ENCODE assay signal across 8 mouse cellular contexts in genomic region chr12:80462942-80463651, GRCm38 (mm10). TPM values are rescaled to one million over a fixed set of nuclear protein-coding genes. Genes with fewer than 3 reads are reported as not detected.
DNase-seq lines count a peak whose midpoint lies in the region; ATAC-seq and TF ChIP-seq lines count a peak whose summit lies in the region.

Gene Exd2 (plus strand): TSS chr12:80463095.

- H3K36me3 ChIP-seq in embryonic facial prominence, embryonic 13.5 days: no peaks in the 10 kb centered on the region
- H3K36me3 ChIP-seq in kidney, adult 2 months (ENCODE audit: control insufficient read depth, insufficient read depth, low read length): no peaks in the 10 kb centered on the region
- H3K36me3 ChIP-seq in limb, embryonic 12.5 days: no peaks in the 10 kb centered on the region
- no peaks in the 10 kb centered on the region for H3K36me3 ChIP-seq in midbrain, embryonic 15.5 days (replicated peaks)
- no peaks in the 10 kb centered on the region for H3K36me3 ChIP-seq in spleen, adult 2 months (ENCODE audit: control insufficient read depth, insufficient read depth, low read length)

- peak within 1 kb of the TSS; percentile 70 for H3K4me2 ChIP-seq in embryonic facial prominence, embryonic 13.5 days
- H3K4me2 ChIP-seq in limb, embryonic 12.5 days: peak within 1 kb of the TSS; percentile 75
- H3K4me2 ChIP-seq in midbrain, embryonic 15.5 days: peak within 1 kb of the TSS; percentile 72

- H3K9ac ChIP-seq in embryonic facial prominence, embryonic 13.5 days: peak within 1 kb of the TSS; percentile 78
- H3K9ac ChIP-seq in limb, embryonic 12.5 days (replicated peaks): peak within 1 kb of the TSS; percentile 76
- H3K9ac ChIP-seq in midbrain, embryonic 15.5 days: peak within 1 kb of the TSS; percentile 72

- WGBS in embryonic facial prominence, embryonic 13.5 days: under 1% methylated on average over 45 of the region's 45 CpGs
- under 1% methylated on average over 43 of the region's 45 CpGs for WGBS in kidney, adult 2 months
- WGBS in limb, embryonic 12.5 days: under 1% methylated on average over 45 of the region's 45 CpGs
- under 1% methylated on average over 43 of the region's 45 CpGs for WGBS in midbrain, embryonic 15.5 days
- WGBS in spleen, adult 2 months: under 1% methylated on average over 45 of the region's 45 CpGs

- H3K27me3 ChIP-seq in embryonic facial prominence, embryonic 13.5 days: no peaks in the 10 kb centered on the region
- no peaks in the 10 kb centered on the region for H3K27me3 ChIP-seq in kidney, adult 2 months (replicated peaks; ENCODE audit: control insufficient read depth, insufficient read depth, low read length)
- H3K27me3 ChIP-seq in limb, embryonic 12.5 days: no peaks in the 10 kb centered on the region
- no peaks in the 10 kb centered on the region for H3K27me3 ChIP-seq in midbrain, embryonic 15.5 days (replicated peaks)
- H3K27me3 ChIP-seq in spleen, adult 2 months (ENCODE audit: control insufficient read depth, insufficient read depth, low read length): no peaks in the 10 kb centered on the region

- H3K4me3 ChIP-seq in embryonic facial prominence, embryonic 13.5 days: peak within 1 kb of the TSS; percentile 83
- peak within 1 kb of the TSS; percentile 69 for H3K4me3 ChIP-seq in kidney, adult 2 months (ENCODE audit: insufficient read depth, low read depth, low read length)
- peak within 1 kb of the TSS; percentile 82 for H3K4me3 ChIP-seq in limb, embryonic 12.5 days (replicated peaks)
- H3K4me3 ChIP-seq in midbrain, embryonic 15.5 days: peak within 1 kb of the TSS; percentile 83
- H3K4me3 ChIP-seq in spleen, adult 2 months (ENCODE audit: extremely low read depth, insufficient read depth, insufficient read length): peak within 1 kb of the TSS; percentile 91

- no peaks in the 10 kb centered on the region for H3K9me3 ChIP-seq in embryonic facial prominence, embryonic 13.5 days
- no peaks in the 10 kb centered on the region for H3K9me3 ChIP-seq in limb, embryonic 12.5 days
- H3K9me3 ChIP-seq in midbrain, embryonic 15.5 days: no peaks in the 10 kb centered on the region

- no peak for TF ChIP-seq CTCF in kidney, adult 2 months (conservative IDR thresholded peaks at IDR 0.05; ENCODE audit: insufficient read depth, insufficient read length, low read depth, low read length)
- TF ChIP-seq CTCF in spleen, adult 2 months (IDR thresholded peaks at IDR 0.05; ENCODE audit: extremely low read depth, insufficient read depth, insufficient read length, insufficient replicate concordance): no peak

- H3K27ac ChIP-seq in embryonic facial prominence, embryonic 13.5 days: peak within 1 kb of the TSS; percentile 88
- H3K27ac ChIP-seq in kidney, adult 2 months (ENCODE audit: insufficient read depth, low read depth, low read length): peak within 1 kb of the TSS; percentile 9; the same call in 1 of the 2 replicates
- H3K27ac ChIP-seq in limb, embryonic 12.5 days: peak within 1 kb of the TSS; percentile 87
- peak within 1 kb of the TSS; percentile 81 for H3K27ac ChIP-seq in midbrain, embryonic 15.5 days
- H3K27ac ChIP-seq in spleen, adult 2 months (ENCODE audit: insufficient read depth, low read length): peak within 1 kb of the TSS; percentile 48

- no peak for TF ChIP-seq POLR2A in kidney, adult 2 months (IDR thresholded peaks at IDR 0.05; ENCODE audit: low read depth, low read length)
- no peak; the same call in 1 of the 2 replicates for TF ChIP-seq POLR2A in spleen, adult 2 months (IDR thresholded peaks at IDR 0.05; ENCODE audit: low read depth, low read length)

- peak; percentile 95 for DNase-seq in 3134 (ENCODE audit: extremely low read depth, insufficient read length, low spot score)
- peak; percentile 94 to 95 for DNase-seq in adrenal gland, postnatal 36 days
- peak; percentile 94 for DNase-seq in heart, adult 18-20 months
- peak; percentile 95 for DNase-seq in kidney, adult 2 months
- DNase-seq in spleen, adult 2 months (ENCODE audit: low read depth in 1 of 2, low spot score in 2 of 2): peak; percentile 67 to 91

- peak; percentile 95 for ATAC-seq in embryonic facial prominence, embryonic 13.5 days (ENCODE audit: insufficient number of reproducible peaks, insufficient read depth, low FRiP score, low TSS enrichment, low read depth)
- peak; percentile 93 for ATAC-seq in limb, embryonic 12.5 days (ENCODE audit: insufficient number of reproducible peaks, insufficient read depth, low FRiP score, low TSS enrichment, low read depth)
- ATAC-seq in midbrain, embryonic 15.5 days (replicated peaks): peak; percentile 98

- peaks cover 7% of the 10 kb centered on the region for H3K4me1 ChIP-seq in embryonic facial prominence, embryonic 13.5 days
- no peaks in the 10 kb centered on the region for H3K4me1 ChIP-seq in kidney, adult 2 months (ENCODE audit: control insufficient read depth, insufficient read depth, low read length)
- H3K4me1 ChIP-seq in limb, embryonic 12.5 days (replicated peaks): 0 out of 2 replicates have a peak, but pooled peaks cover 7% of the 10 kb centered on the region
- H3K4me1 ChIP-seq in midbrain, embryonic 15.5 days: peaks cover 11% of the 10 kb centered on the region
- no peaks in the 10 kb centered on the region; the same call in 1 of the 2 replicates for H3K4me1 ChIP-seq in spleen, adult 2 months (ENCODE audit: control insufficient read depth, insufficient read depth, insufficient read length)

RNA-seq across cellular contexts. Expression of gene Exd2, which starts in this region (rescaled TPM):
- 10 to 100 TPM; 18.6 to 20.2 TPM for total RNA-seq in adrenal gland, postnatal 36 days (2021)
- polyA plus RNA-seq in embryonic facial prominence, embryonic 13.5 days (2015; fragmentation: Nextera tagmentation; extraction: Ambion mirVana): 28.1 and 30.5 TPM in 2 replicates
- total RNA-seq in heart, adult 18-20 months (2021): 10 to 100 TPM; 16.5 to 17.9 TPM
- 12.1 and 13.5 TPM in 2 replicates for polyA plus RNA-seq in kidney, adult 2 months (2012; rRNA removed)
- polyA plus RNA-seq in limb, embryonic 12.5 days (2016; fragmentation: Nextera tagmentation; extraction: Ambion mirVana): 35.9 and 37.7 TPM in 2 replicates
- polyA plus RNA-seq in midbrain, embryonic 15.5 days (2015; fragmentation: Nextera tagmentation; extraction: Ambion mirVana): 59.6 and 69.7 TPM in 2 replicates
- polyA plus RNA-seq in spleen, adult 2 months (2012; rRNA removed): 7.7 and 8.0 TPM in 2 replicates

Comparison
In these comparisons a context has a peak if more than half of its experiments do, and no peak if none do; other contexts are left out.
1. Peak in every context shown above with its lines: DNase-seq, ATAC-seq, H3K4me3 ChIP-seq and H3K27ac ChIP-seq.
2. H3K27ac ChIP-seq: peak in every context shown above with its lines; median percentile 88 in embryonic facial prominence, embryonic 13.5 days; 87 in limb, embryonic 12.5 days; 81 in midbrain, embryonic 15.5 days; 48 in spleen, adult 2 months; 9 in kidney, adult 2 months.